Mouse (Mus musculus) heart, embryonic 12.5 days (tissue): ENCODE data around the gene Nfatc3. TPM values are rescaled to one million over a fixed set of nuclear protein-coding genes. Genes with fewer than 3 reads are reported as not detected.

Experiments
- ATAC-seq: fragments of 200-750 bp; cut with Nextera tagmentation; 2 replicates; pipeline ENCODE4 v1.8.0; 2017; ENCODE audit warnings: moderate TSS enrichment, moderate library complexity; ENCODE audit not compliant: insufficient number of reproducible peaks, low FRiP score
- H3K27ac ChIP-seq: fragments of 300-500 bp; sonication (generic); 2 replicates; pipeline ENCODE4 v1.5.1; 2016; ENCODE audit warnings: mild to moderate bottlenecking, moderate library complexity; ENCODE audit not compliant: poor library complexity, severe bottlenecking
- H3K27me3 ChIP-seq: fragments of 300-500 bp; sonication (generic); replicated peaks from 2 replicates; pipeline ENCODE4 v1.6.1; 2016; ENCODE audit warnings: mild to moderate bottlenecking, moderate library complexity
- H3K36me3 ChIP-seq: fragments of 300-500 bp; sonication (generic); 2 replicates; pipeline ENCODE4 v1.6.1; 2016; ENCODE audit warnings: mild to moderate bottlenecking, moderate library complexity
- H3K4me1 ChIP-seq: fragments of 300-500 bp; sonication (generic); replicated peaks from 2 replicates; pipeline ENCODE4 v1.6.1; 2016; ENCODE audit warnings: mild to moderate bottlenecking
- H3K4me2 ChIP-seq: fragments of 300-500 bp; sonication (generic); 2 replicates; pipeline ENCODE4 v1.6.1; 2016; ENCODE audit warnings: mild to moderate bottlenecking, moderate library complexity
- H3K4me3 ChIP-seq: fragments of 300-500 bp; sonication (generic); 2 replicates; pipeline ENCODE4 v1.5.1; 2016; ENCODE audit warnings: mild to moderate bottlenecking
- H3K9ac ChIP-seq: fragments of 300-500 bp; sonication (generic); 2 replicates; pipeline ENCODE4 v1.6.1; 2016; ENCODE audit warnings: mild to moderate bottlenecking, moderate library complexity
- H3K9me3 ChIP-seq: fragments of 300-500 bp; sonication (generic); replicated peaks from 2 replicates; pipeline ENCODE4 v1.6.1; 2016; ENCODE audit warnings: mild to moderate bottlenecking, moderate library complexity
- WGBS: fragments of 180-500 bp; shearing (Covaris S2); methylation state at CpG from one replicate; pipeline ENCODE4 v1.1.7; 2016; 5-methylcytosine and 5-hydroxymethylcytosine counted together
- polyA plus RNA-seq: library from polyadenylated mRNA; unstranded; fragments of >200 nt; fragmentation: Nextera tagmentation; extraction: Ambion mirVana; gene quantifications from 2 replicates; pipeline ENCODE4 v1.2.1, GENCODE M21; 2016

Gene Nfatc3
- polyA plus RNA-seq, 1 experiment from 2014 or later = 4.6 TPM

- H3K4me2 ChIP-seq = peak overlapping the region; percentile 87
- peak; percentile 66 for ATAC-seq
Measured at GRCm38 (mm10) chr8:106169017-106169933, 110.6 kb downstream of the Nfatc3 start.

GRCm38 (mm10) chr8:106169934-106170480, 111.4 kb downstream of the Nfatc3 start:
- peaks cover 4% of the 10 kb centered on the region; the same call in 1 of the 2 replicates for H3K36me3 ChIP-seq
- H3K4me1 ChIP-seq = peaks cover 21% of the 10 kb centered on the region
- H3K27me3 ChIP-seq = no peaks in the 10 kb centered on the region
- ATAC-seq = no peak
- peak overlapping the region; percentile 87 for H3K4me3 ChIP-seq
- H3K9ac ChIP-seq = peak overlapping the region; percentile 92
- no peaks in the 10 kb centered on the region for H3K9me3 ChIP-seq
- peak overlapping the region; percentile 87 for H3K4me2 ChIP-seq
- 31% methylated on average over 6 of the region's 6 CpGs for WGBS
- peak overlapping the region; percentile 90; the same call in 1 of the 2 replicates for H3K27ac ChIP-seq

More at GRCm38 (mm10) chr8:106169017-106169933, 110.6 kb downstream of the Nfatc3 start:
- Histone ChIP-seq H3K4me1 (peaks cover 21% of the 10 kb centered on the region), H3K9ac (peak overlapping the region; percentile 92), H3K36me3 (peaks cover 7% of the 10 kb centered on the region), H3K9me3 (no peaks in the 10 kb centered on the region), H3K27ac (peak overlapping the region; percentile 90), H3K4me3 (peak overlapping the region; percentile 87), H3K27me3 (no peaks in the 10 kb centered on the region)
- WGBS = under 1% methylated on average over 54 of the region's 54 CpGs

- no peaks in the 10 kb centered on the region for H3K9me3 ChIP-seq
- H3K4me1 ChIP-seq = peaks cover 24% of the 10 kb centered on the region
- no peak overlapping the region for H3K27ac ChIP-seq
- no peak overlapping the region for H3K9ac ChIP-seq
- no peak overlapping the region for H3K4me3 ChIP-seq
- peaks cover 4% of the 10 kb centered on the region; the same call in 1 of the 2 replicates for H3K36me3 ChIP-seq
- H3K27me3 ChIP-seq = no peaks in the 10 kb centered on the region
- H3K4me2 ChIP-seq = no peak overlapping the region
- ATAC-seq = no peak
- 76% methylated on average over 3 of the region's 3 CpGs for WGBS
Measured at GRCm38 (mm10) chr8:106173566-106173965, 114.9 kb downstream of the Nfatc3 start.

GRCm38 (mm10) chr8:106176891-106177290, 118.3 kb downstream of the Nfatc3 start:
- Histone ChIP-seq H3K36me3 (peaks cover 14% of the 10 kb centered on the region), H3K4me1 (peaks cover 14% of the 10 kb centered on the region), H3K27ac (no peak overlapping the region), H3K4me3 (no peak overlapping the region), H3K9me3 (no peaks in the 10 kb centered on the region), H3K9ac (no peak overlapping the region), H3K4me2 (no peak overlapping the region), H3K27me3 (no peaks in the 10 kb centered on the region)
- no peak for ATAC-seq
- 35% methylated on average over 1 of the region's 1 CpGs for WGBS

- Histone ChIP-seq H3K27ac (no peak overlapping the region), H3K9ac (no peak overlapping the region), H3K4me3 (no peak overlapping the region), H3K27me3 (no peaks in the 10 kb centered on the region), H3K36me3 (peaks cover 18% of the 10 kb centered on the region), H3K4me1 (peaks cover 14% of the 10 kb centered on the region), H3K9me3 (no peaks in the 10 kb centered on the region), H3K4me2 (no peak overlapping the region)
- 66% methylated on average over 1 of the region's 1 CpGs for WGBS
- ATAC-seq = no peak
Measured at GRCm38 (mm10) chr8:106177594-106177993, 119.0 kb downstream of the Nfatc3 start.

GRCm38 (mm10) chr8:106178428-106178827, 119.8 kb downstream of the Nfatc3 start:
- no peak for ATAC-seq
- Histone ChIP-seq H3K4me3 (no peak overlapping the region), H3K36me3 (peaks cover 14% of the 10 kb centered on the region), H3K4me2 (no peak overlapping the region), H3K4me1 (peaks cover 14% of the 10 kb centered on the region), H3K9me3 (no peaks in the 10 kb centered on the region), H3K27me3 (no peaks in the 10 kb centered on the region), H3K9ac (no peak overlapping the region), H3K27ac (no peak overlapping the region)
- 65% methylated on average over 2 of the region's 2 CpGs for WGBS

Other genes starting within 250 kb of the Nfatc3 start
- gene Ranbp10, start 231.5 kb upstream of the Nfatc3 start, polyA plus RNA-seq = 11.0 and 11.3 TPM in 2 replicates
- 0.14 and 0.15 TPM in 2 replicates for gene Tsnaxip1, start 231.1 kb upstream of the Nfatc3 start, polyA plus RNA-seq
- gene Cenpt, start 205.6 kb upstream of the Nfatc3 start, polyA plus RNA-seq = 42.8 and 46.9 TPM in 2 replicates
- 53.8 and 59.3 TPM in 2 replicates for gene Thap11, start 203.7 kb upstream of the Nfatc3 start, polyA plus RNA-seq
- gene Nutf2, start 198.3 kb upstream of the Nfatc3 start, polyA plus RNA-seq = 201 and 224 TPM in 2 replicates
- 42.2 and 43.9 TPM in 2 replicates for gene Edc4, start 178.0 kb upstream of the Nfatc3 start, polyA plus RNA-seq
- 0.31 and 0.35 TPM in 2 replicates for gene Nrn1l, start 165.3 kb upstream of the Nfatc3 start, polyA plus RNA-seq
- gene Pskh1, start 158.4 kb upstream of the Nfatc3 start, polyA plus RNA-seq = 27.1 and 27.4 TPM in 2 replicates
- gene Ctrl, start 125.0 kb upstream of the Nfatc3 start, polyA plus RNA-seq = 0.73 and 1.1 TPM in 2 replicates
- 45.2 and 49.1 TPM in 2 replicates for gene Psmb10, start 120.4 kb upstream of the Nfatc3 start, polyA plus RNA-seq
- gene Lcat, start 115.5 kb upstream of the Nfatc3 start, polyA plus RNA-seq = 2.0 and 2.3 TPM in 2 replicates
- gene Slc12a4, start 92.7 kb upstream of the Nfatc3 start, polyA plus RNA-seq = 57.5 and 58.3 TPM in 2 replicates
- gene Dpep3, start 79.4 kb upstream of the Nfatc3 start, polyA plus RNA-seq = not detected in 2 replicates
- 15.2 TPM in 2 replicates for gene Dus2, start 67.5 kb upstream of the Nfatc3 start, polyA plus RNA-seq
- gene Dpep2nb, start 52.9 kb upstream of the Nfatc3 start, polyA plus RNA-seq = 0.17 TPM in 1 of 2 replicates, not detected in the other
- 12.7 and 13.7 TPM in 2 replicates for gene Ddx28, start 47.0 kb upstream of the Nfatc3 start, polyA plus RNA-seq
- 0.77 and 0.85 TPM in 2 replicates for gene Esrp2, start 78.1 kb downstream of the Nfatc3 start, polyA plus RNA-seq
- 10.5 and 11.4 TPM in 2 replicates for gene Pla2g15, start 91.6 kb downstream of the Nfatc3 start, polyA plus RNA-seq
- gene Slc7a6, start 110.0 kb downstream of the Nfatc3 start, polyA plus RNA-seq = 35.4 and 36.5 TPM in 2 replicates
- gene Slc7a6os, start 152.1 kb downstream of the Nfatc3 start, polyA plus RNA-seq = 22.6 and 22.9 TPM in 2 replicates
- gene Prmt7, start 152.1 kb downstream of the Nfatc3 start, polyA plus RNA-seq = 35.5 and 38.2 TPM in 2 replicates